Mouse (Mus musculus) hindbrain, postnatal 0 days (tissue): ENCODE measurements around the gene Abhd15. TPM values are rescaled to one million over a fixed set of nuclear protein-coding genes. Genes with fewer than 3 reads are reported as not detected.
"Not testable (repeated sequence)": the region's sequence is repeated elsewhere in the genome, so short reads cannot be mapped to it uniquely, and the experiment has no call there.

Experiments
- ATAC-seq: fragments of 200-750 bp; cut with Nextera tagmentation; 2 replicates; pipeline ENCODE4 v1.8.0; 2017; ENCODE audit warnings: mild to moderate bottlenecking, moderate TSS enrichment, moderate library complexity
- DNase-seq: peaks from one replicate; pipeline ENCODE4 v3.0.0-alpha.2; 2015; ENCODE audit warnings: low spot score
- H3K27ac ChIP-seq: fragments of 300-500 bp; sonication (generic); 2 replicates; pipeline ENCODE4 v1.5.1; 2014; ENCODE audit warnings: mild to moderate bottlenecking
- H3K27me3 ChIP-seq: fragments of 300-500 bp; sonication (generic); 2 replicates; pipeline ENCODE4 v1.6.1; 2014; ENCODE audit warnings: low read length, mixed read lengths; ENCODE audit not compliant: insufficient read depth
- H3K36me3 ChIP-seq: fragments of 300-500 bp; sonication (generic); 2 replicates; pipeline ENCODE4 v1.6.1; 2014; ENCODE audit warnings: low read length, mixed read lengths; ENCODE audit not compliant: insufficient read depth
- H3K4me1 ChIP-seq: fragments of 300-500 bp; sonication (generic); 2 replicates; pipeline ENCODE4 v1.6.1; 2014; ENCODE audit warnings: antibody characterized with exemption, low read length, mixed read lengths; ENCODE audit not compliant: insufficient read depth
- H3K4me2 ChIP-seq: fragments of 300-500 bp; sonication (generic); 2 replicates; pipeline ENCODE4 v1.6.1; 2014; ENCODE audit warnings: low read depth, mild to moderate bottlenecking, low read length, moderate library complexity, mixed read lengths
- H3K4me3 ChIP-seq: fragments of 300-500 bp; sonication (generic); 2 replicates; pipeline ENCODE4 v1.5.1; 2014; ENCODE audit warnings: low read length
- H3K9ac ChIP-seq: fragments of 300-500 bp; sonication (generic); replicated peaks from 2 replicates; pipeline ENCODE4 v1.6.1; 2014; ENCODE audit warnings: mild to moderate bottlenecking, low read length, moderate library complexity, mixed read lengths
- H3K9me3 ChIP-seq: fragments of 300-500 bp; sonication (generic); 2 replicates; pipeline ENCODE4 v1.6.1; 2016; ENCODE audit warnings: low read length, mixed read lengths
- CTCF ChIP-seq: IDR thresholded peaks from 2 replicates; pipeline ENCODE4 v1.5.1; 2016; ENCODE audit warnings: antibody characterized with exemption, control low read depth, low read depth
- WGBS: fragments of 180-500 bp; shearing (Covaris S2); extraction: QIAGEN DNeasy Blood & Tissue Kit; methylation state at CpG from one replicate; pipeline ENCODE4 v1.1.7; 2014; 5-methylcytosine and 5-hydroxymethylcytosine counted together
- polyA plus RNA-seq: library from polyadenylated mRNA; unstranded; fragments of >200 nt; fragmentation: Nextera tagmentation; extraction: Ambion mirVana; gene quantifications from 2 replicates; pipeline ENCODE4 v1.2.1, GENCODE M21; 2015
- total RNA-seq: library from RNA; depleted of rRNA; stranded (reverse); fragments of >200 nt; gene quantifications from 2 replicates; pipeline ENCODE4 v1.2.3, GENCODE M21; 2014; rRNA removed

Gene Abhd15
- total and polyA plus RNA-seq, 2 experiments from 2014 or later = 2.1 to 3.6 TPM

GRCm38 (mm10) chr11:77525804-77526486 lies 11.0 kb downstream of the Abhd15 start:
- Histone ChIP-seq H3K27me3 (no peaks in the 10 kb centered on the region), H3K4me3 (no peak overlapping the region), H3K27ac (no peak overlapping the region), H3K9me3 (no peaks in the 10 kb centered on the region), H3K9ac (no peak overlapping the region), H3K4me2 (no peak overlapping the region), H3K4me1 (no peaks in the 10 kb centered on the region), H3K36me3 (no peaks in the 10 kb centered on the region)
- 83% methylated on average over 3 of the region's 3 CpGs for WGBS
- no peak for DNase-seq
- TF ChIP-seq CTCF = peak; percentile 18; the same call in 1 of the 2 replicates
- ATAC-seq = no peak

GRCm38 (mm10) chr11:77528420-77528819 lies 13.5 kb downstream of the Abhd15 start:
- H3K36me3 ChIP-seq, DNase-seq, H3K27me3 ChIP-seq, H3K9me3 ChIP-seq, ATAC-seq, H3K27ac ChIP-seq, H3K4me3 ChIP-seq, H3K4me1 ChIP-seq, H3K4me2 ChIP-seq, H3K9ac ChIP-seq: not testable (repeated sequence)
- 84% methylated on average over 3 of the region's 3 CpGs for WGBS

GRCm38 (mm10) chr11:77529644-77530043 lies 14.7 kb downstream of the Abhd15 start:
- Histone ChIP-seq H3K36me3 (0 out of 2 replicates have a peak, but pooled peaks cover 3% of the 10 kb centered on the region), H3K27ac (no peak overlapping the region), H3K27me3 (no peaks in the 10 kb centered on the region), H3K4me1 (no peaks in the 10 kb centered on the region), H3K4me2 (no peak overlapping the region), H3K9ac (no peak overlapping the region), H3K4me3 (no peak overlapping the region), H3K9me3 (no peaks in the 10 kb centered on the region)
- 90% methylated on average over 3 of the region's 3 CpGs for WGBS
- DNase-seq = no peak
- TF ChIP-seq CTCF = no peak
- no peak for ATAC-seq

GRCm38 (mm10) chr11:77530862-77531261 lies 15.9 kb downstream of the Abhd15 start:
- no peaks in the 10 kb centered on the region for H3K4me1 ChIP-seq
- no peak for TF ChIP-seq CTCF
- ATAC-seq (no peak), DNase-seq (no peak)
- 0 out of 2 replicates have a peak, but pooled peaks cover 3% of the 10 kb centered on the region for H3K36me3 ChIP-seq
- H3K9ac ChIP-seq = no peak overlapping the region
- no peak overlapping the region for H3K4me3 ChIP-seq
- H3K27me3 ChIP-seq = no peaks in the 10 kb centered on the region
- 92% methylated on average over 2 of the region's 2 CpGs for WGBS
- no peak overlapping the region for H3K4me2 ChIP-seq
- H3K9me3 ChIP-seq = no peaks in the 10 kb centered on the region
- no peak overlapping the region for H3K27ac ChIP-seq

- Histone ChIP-seq H3K9me3 (no peaks in the 10 kb centered on the region), H3K4me1 (no peaks in the 10 kb centered on the region), H3K27me3 (no peaks in the 10 kb centered on the region), H3K4me3 (no peak overlapping the region), H3K4me2 (no peak overlapping the region), H3K27ac (no peak overlapping the region), H3K9ac (no peak overlapping the region), H3K36me3 (peaks cover 7% of the 10 kb centered on the region)
- ATAC-seq = no peak
- 88% methylated on average over 4 of the region's 4 CpGs for WGBS
- no peak for TF ChIP-seq CTCF
- DNase-seq = no peak
Observed at GRCm38 (mm10) chr11:77532202-77532846, 17.4 kb downstream of the Abhd15 start.

GRCm38 (mm10) chr11:77545261-77545660 lies 30.3 kb downstream of the Abhd15 start:
- H3K4me2 ChIP-seq = no peak overlapping the region
- TF ChIP-seq CTCF = no peak
- H3K27me3 ChIP-seq = no peaks in the 10 kb centered on the region
- H3K4me3 ChIP-seq = no peak overlapping the region
- 94% methylated on average over 7 of the region's 7 CpGs for WGBS
- peaks cover 50% of the 10 kb centered on the region for H3K36me3 ChIP-seq
- no peaks in the 10 kb centered on the region for H3K9me3 ChIP-seq
- DNase-seq (no peak), ATAC-seq (no peak)
- H3K9ac ChIP-seq = no peak overlapping the region
- no peak overlapping the region for H3K27ac ChIP-seq
- no peaks in the 10 kb centered on the region for H3K4me1 ChIP-seq

GRCm38 (mm10) chr11:77585201-77585600 lies 70.3 kb downstream of the Abhd15 start:
- DNase-seq (peak; percentile 15), ATAC-seq (no peak)
- Histone ChIP-seq H3K27me3 (no peaks in the 10 kb centered on the region), H3K4me3 (no peak overlapping the region), H3K4me2 (no peak overlapping the region), H3K9ac (no peak overlapping the region), H3K9me3 (no peaks in the 10 kb centered on the region), H3K4me1 (no peaks in the 10 kb centered on the region), H3K36me3 (peaks cover 4% of the 10 kb centered on the region; the same call in 1 of the 2 replicates), H3K27ac (no peak overlapping the region)
- 61% methylated on average over 3 of the region's 3 CpGs for WGBS
- no peak for TF ChIP-seq CTCF

Other genes with a start within 250 kb of the Abhd15 start
- 0.83 and 1.3 TPM in 2 replicates for gene Coro6, start 52.7 kb upstream of the Abhd15 start, total RNA-seq
- 2.1 and 2.4 TPM in 2 replicates for gene Coro6, start 52.7 kb upstream of the Abhd15 start, polyA plus RNA-seq
- gene Ankrd13b, start 25.4 kb upstream of the Abhd15 start, total RNA-seq = 71.6 and 77.1 TPM in 2 replicates
- gene Ankrd13b, start 25.4 kb upstream of the Abhd15 start, polyA plus RNA-seq = 27.1 and 30.6 TPM in 2 replicates
- gene Git1, start 21.6 kb upstream of the Abhd15 start, total RNA-seq = 126 and 127 TPM in 2 replicates
- 13.8 and 15.0 TPM in 2 replicates for gene Git1, start 21.6 kb upstream of the Abhd15 start, polyA plus RNA-seq
- gene Trp53i13, start 859 bp downstream of the Abhd15 start, total RNA-seq = 13.7 and 17.8 TPM in 2 replicates
- 14.3 and 17.2 TPM in 2 replicates for gene Trp53i13, start 859 bp downstream of the Abhd15 start, polyA plus RNA-seq
- not detected in 2 replicates for gene Gm10392, start 4.1 kb downstream of the Abhd15 start, total RNA-seq
- gene Gm10392, start 4.1 kb downstream of the Abhd15 start, polyA plus RNA-seq = not detected in 2 replicates
- gene Taok1, start 92.7 kb downstream of the Abhd15 start, total RNA-seq = 50.6 and 56.7 TPM in 2 replicates
- gene Taok1, start 92.7 kb downstream of the Abhd15 start, polyA plus RNA-seq = 27.1 and 28.2 TPM in 2 replicates
- 33.6 and 34.5 TPM in 2 replicates for gene Nufip2, start 171.0 kb downstream of the Abhd15 start, total RNA-seq
- gene Nufip2, start 171.0 kb downstream of the Abhd15 start, polyA plus RNA-seq = 3.8 and 4.3 TPM in 2 replicates
- gene Cryba1, start 210.2 kb downstream of the Abhd15 start, total RNA-seq = 1.5 TPM in 1 of 2 replicates, not detected in the other
- gene Cryba1, start 210.2 kb downstream of the Abhd15 start, polyA plus RNA-seq = 0.49 and 0.51 TPM in 2 replicates
- gene Myo18a, start 248.1 kb downstream of the Abhd15 start, total RNA-seq = 64.6 and 68.8 TPM in 2 replicates
- 28.2 and 29.8 TPM in 2 replicates for gene Myo18a, start 248.1 kb downstream of the Abhd15 start, polyA plus RNA-seq